Mouse (Mus musculus) lung, postnatal 25 days (tissue): ENCODE measurements around the gene Ccnd3.

Source experiments
- DNase-seq: peaks from one replicate; pipeline ENCODE4 v3.0.0; 2022; ENCODE audit warnings: low spot score

Gene Ccnd3

GRCm38 (mm10) chr17:47504941-47505346, at the start of gene Ccnd3:
Gene Ccnd3 (plus strand): TSS chr17:47505051.
- peak; percentile 96 for DNase-seq

- DNase-seq: no peak
These were observed 46.5 kb upstream of the Ccnd3 start for GRCm38 (mm10) chr17:47458310-47458709.

GRCm38 (mm10) chr17:47458936-47459335, 45.9 kb upstream of the Ccnd3 start:
- no peak for DNase-seq

- no peak for DNase-seq
These were observed 45.4 kb upstream of the Ccnd3 start for GRCm38 (mm10) chr17:47459341-47459919.

GRCm38 (mm10) chr17:47461688-47462087, 43.2 kb upstream of the Ccnd3 start:
- DNase-seq: no peak

- DNase-seq: no peak
These were observed 42.6 kb upstream of the Ccnd3 start for GRCm38 (mm10) chr17:47462209-47462608.

GRCm38 (mm10) chr17:47462728-47463388, 42.0 kb upstream of the Ccnd3 start:
- DNase-seq: no peak

- no peak for DNase-seq
These were observed 40.4 kb upstream of the Ccnd3 start for GRCm38 (mm10) chr17:47464248-47464965.

- no peak for DNase-seq
These were observed 39.8 kb upstream of the Ccnd3 start for GRCm38 (mm10) chr17:47465016-47465415.

GRCm38 (mm10) chr17:47466284-47466683, 38.6 kb upstream of the Ccnd3 start:
- no peak for DNase-seq

GRCm38 (mm10) chr17:47467659-47468058, 37.2 kb upstream of the Ccnd3 start:
- DNase-seq: no peak

- DNase-seq: no peak
These were observed 36.8 kb upstream of the Ccnd3 start for GRCm38 (mm10) chr17:47468063-47468462.

GRCm38 (mm10) chr17:47468466-47468865, 36.4 kb upstream of the Ccnd3 start:
- no peak for DNase-seq

GRCm38 (mm10) chr17:47469642-47470041, 35.2 kb upstream of the Ccnd3 start:
- DNase-seq: no peak

- DNase-seq: no peak
These were observed 34.7 kb upstream of the Ccnd3 start for GRCm38 (mm10) chr17:47470121-47470520.

GRCm38 (mm10) chr17:47470686-47471085, 34.2 kb upstream of the Ccnd3 start:
- DNase-seq: no peak

GRCm38 (mm10) chr17:47472435-47473350, 32.2 kb upstream of the Ccnd3 start:
- DNase-seq: peak; percentile 46

- DNase-seq: peak; percentile 60
These were observed 31.3 kb upstream of the Ccnd3 start for GRCm38 (mm10) chr17:47473434-47473974.

- no peak for DNase-seq
These were observed 30.6 kb upstream of the Ccnd3 start for GRCm38 (mm10) chr17:47474250-47474649.

GRCm38 (mm10) chr17:47475181-47475580, 29.7 kb upstream of the Ccnd3 start:
- DNase-seq: no peak

GRCm38 (mm10) chr17:47475714-47476113, 29.1 kb upstream of the Ccnd3 start:
- no peak for DNase-seq

GRCm38 (mm10) chr17:47479887-47480286, 25.0 kb upstream of the Ccnd3 start:
- DNase-seq: no peak
